Mouse (Mus musculus) bone marrow, adult 2 months (tissue): ENCODE data around the gene Ly6c2. TPM values are rescaled to one million over a fixed set of nuclear protein-coding genes. Genes with fewer than 3 reads are reported as not detected.
"Not testable (repeated sequence)": the region's sequence is repeated elsewhere in the genome, so short reads cannot be mapped to it uniquely, and the experiment has no call there.

Source experiments
- H3K27ac ChIP-seq: fragments of 200-500 bp; 2 replicates; pipeline ENCODE4 v1.5.1; 2012; ENCODE audit warnings: low read depth, mild to moderate bottlenecking, control low read depth, inconsistent platforms, low read length; ENCODE audit not compliant: control insufficient read depth, poor library complexity, insufficient read depth
- H3K4me1 ChIP-seq: fragments of 200-500 bp; 2 replicates; pipeline ENCODE4 v1.6.1; 2011; ENCODE audit warnings: low read length; ENCODE audit not compliant: control insufficient read depth, insufficient read depth
- H3K4me3 ChIP-seq: fragments of 200-500 bp; replicated peaks from 2 replicates; pipeline ENCODE3; 2011; ENCODE audit warnings: mild to moderate bottlenecking, low read depth, low read length, control low read depth; ENCODE audit not compliant: control insufficient read depth
- CTCF ChIP-seq: fragments of 200-500 bp; IDR thresholded peaks from 2 replicates; pipeline ENCODE4 v1.5.1; 2011; ENCODE audit warnings: low read length, control low read depth; ENCODE audit not compliant: control insufficient read depth, insufficient read depth
- POLR2A ChIP-seq: fragments of 200-500 bp; IDR thresholded peaks from 2 replicates; pipeline ENCODE4 v1.6.1; 2011; ENCODE audit warnings: low read depth, mild to moderate bottlenecking, control low read depth, low read length, borderline replicate concordance; ENCODE audit not compliant: control insufficient read depth
- WGBS: fragments of 180-500 bp; shearing (Covaris S2); methylation state at CpG from one replicate; pipeline ENCODE4 v1.1.7; 2018; 5-methylcytosine and 5-hydroxymethylcytosine counted together
- polyA plus RNA-seq: library from polyadenylated mRNA; stranded (reverse); fragments of >200 nt; gene quantifications from 2 replicates; pipeline ENCODE4 v1.2.4, GENCODE M21; 2011; ENCODE audit warnings: low replicate concordance; ENCODE audit not compliant: missing spikeins, insufficient read depth, insufficient read length

Gene Ly6c2
- polyA plus RNA-seq, 1 experiment: 459 TPM

DNA sequence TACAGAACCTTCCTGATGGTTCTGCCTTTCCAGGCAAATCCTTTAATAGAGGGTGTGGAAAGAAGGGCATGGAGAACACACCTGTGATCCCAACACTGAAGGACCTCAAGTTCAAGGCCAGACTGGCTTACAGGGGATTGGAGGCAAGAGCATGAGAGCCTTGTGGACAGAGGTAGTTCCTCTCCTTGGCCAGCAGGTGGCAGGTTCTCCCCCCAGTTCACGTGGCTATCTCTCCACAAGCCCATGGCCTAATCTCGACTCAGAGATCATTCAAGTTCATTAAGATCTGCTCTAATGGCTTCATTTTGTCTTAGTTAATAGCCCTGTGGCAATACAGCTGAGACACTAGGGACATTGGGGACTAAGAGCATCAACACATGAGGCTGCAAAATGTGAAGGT is 8.3 kb upstream of the Ly6c2 start:
- TF ChIP-seq POLR2A (no peak), CTCF (peak; percentile 92)
- 0% methylated on average over 2 of the region's 2 CpGs for WGBS
- Histone ChIP-seq H3K4me1 (peaks cover 4% of the 10 kb centered on the region), H3K4me3 (no peak overlapping the region), H3K27ac (no peak overlapping the region)

DNA sequence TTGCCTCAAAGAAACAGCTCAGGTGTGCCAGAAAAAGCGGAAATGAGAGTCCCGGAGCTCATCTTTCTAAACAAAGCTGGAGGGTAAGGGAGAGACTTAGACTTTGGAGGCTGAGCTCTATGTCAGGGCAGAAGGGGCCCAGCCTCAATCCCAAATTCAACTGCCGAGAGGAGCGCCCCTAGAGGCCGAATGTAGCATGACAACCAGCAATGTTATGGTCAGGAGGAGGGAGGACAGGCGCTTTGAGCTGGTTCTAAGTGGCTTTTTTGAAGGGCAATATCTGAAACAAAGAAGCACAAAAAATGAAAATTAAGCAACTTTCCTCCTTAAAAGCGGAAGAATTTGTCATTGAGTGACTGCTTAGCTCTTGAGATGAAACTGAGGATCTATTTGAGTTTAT is 7.0 kb upstream of the Ly6c2 start:
- TF ChIP-seq CTCF: peak; percentile 62
- 17% methylated on average over 6 of the region's 7 CpGs for WGBS
- not testable (repeated sequence) for H3K27ac ChIP-seq, H3K4me1 ChIP-seq, H3K4me3 ChIP-seq

DNA sequence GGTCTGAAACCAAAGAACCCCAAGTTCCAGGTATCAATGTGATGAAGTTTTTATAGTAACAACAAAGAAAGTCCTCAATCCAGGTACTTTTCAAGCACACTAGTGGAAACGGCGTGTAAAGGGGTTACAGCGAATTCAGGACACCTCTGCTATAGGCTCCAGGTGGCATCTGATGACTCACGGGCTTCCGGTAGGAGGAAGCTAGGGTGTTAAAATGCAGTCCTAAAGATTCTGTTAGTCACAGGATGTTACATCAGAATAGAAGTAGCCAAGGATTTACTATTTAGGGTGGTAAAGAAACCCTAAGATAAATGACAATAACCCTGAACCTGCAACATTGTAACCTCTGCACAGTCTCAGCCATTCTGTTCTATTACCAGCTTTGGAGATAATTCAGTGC is 5.7 kb upstream of the Ly6c2 start:
- not testable (repeated sequence) for H3K4me3 ChIP-seq, H3K4me1 ChIP-seq
- peak overlapping the region; percentile 84; the same call in 1 of the 2 replicates for H3K27ac ChIP-seq
- WGBS: 35% methylated on average over 5 of the region's 5 CpGs

DNA sequence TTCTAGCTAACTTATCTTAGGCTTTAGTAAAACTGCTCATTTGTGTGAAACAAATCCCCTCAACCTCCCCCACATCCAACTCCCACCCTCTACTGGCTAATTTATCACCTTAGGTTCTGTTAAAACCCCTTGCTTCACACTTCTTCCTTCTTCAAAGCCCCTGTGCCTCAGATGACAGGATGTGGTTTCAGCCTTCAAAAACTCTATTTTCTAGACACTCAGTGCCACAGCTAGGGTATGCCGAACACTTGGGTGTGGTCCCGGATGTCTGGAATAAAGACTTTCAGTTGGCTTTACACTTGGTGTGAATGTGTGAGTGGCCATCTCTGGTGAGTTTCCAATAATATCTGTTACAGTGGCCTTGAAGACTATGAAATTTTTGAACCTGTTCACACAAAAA is 4.8 kb upstream of the Ly6c2 start:
- H3K4me3 ChIP-seq: no peak overlapping the region
- H3K27ac ChIP-seq: no peak overlapping the region
- peaks cover 8% of the 10 kb centered on the region for H3K4me1 ChIP-seq
- WGBS: 9% methylated on average over 2 of the region's 2 CpGs
- no peak for TF ChIP-seq POLR2A
- TF ChIP-seq CTCF: no peak

DNA sequence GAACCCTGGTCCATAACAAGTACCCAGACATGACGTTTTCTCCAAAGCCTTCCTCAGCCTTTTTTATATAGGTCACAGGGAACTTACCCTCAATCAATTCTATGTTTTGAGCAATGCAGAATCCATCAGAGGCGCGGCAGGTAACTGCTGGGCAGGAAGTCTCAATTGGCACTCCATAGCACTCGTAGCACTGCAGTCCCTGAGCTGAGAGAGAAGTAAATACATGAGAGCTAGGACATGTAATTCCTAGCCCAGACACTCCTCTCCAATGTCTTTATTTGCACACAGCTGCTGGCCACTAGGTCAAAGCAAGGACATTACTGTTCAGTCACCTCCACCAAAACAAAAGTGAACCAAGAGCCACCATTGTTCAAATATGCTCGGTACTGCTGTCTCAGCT is 1.3 kb downstream of the Ly6c2 start:
- WGBS: 23% methylated on average over 2 of the region's 5 CpGs
- not testable (repeated sequence) for H3K4me1 ChIP-seq, H3K27ac ChIP-seq
- H3K4me3 ChIP-seq: peak overlapping the region; percentile 67

GRCm38 (mm10) chr15:75099261-75099660 is 12.5 kb downstream of the Ly6c2 start:
- WGBS: 77% methylated on average over 10 of the region's 10 CpGs

GRCm38 (mm10) chr15:75088041-75088440 is 23.7 kb downstream of the Ly6c2 start:
- not testable (repeated sequence) for H3K27ac ChIP-seq, H3K4me3 ChIP-seq, H3K4me1 ChIP-seq
- 7% methylated on average over 2 of the region's 2 CpGs for WGBS

More at GRCm38 (mm10) chr15:75099261-75099660, 12.5 kb downstream of the Ly6c2 start:
- H3K4me1 ChIP-seq: no peaks in the 10 kb centered on the region
- TF ChIP-seq POLR2A: no peak
- TF ChIP-seq CTCF: no peak
- H3K27ac ChIP-seq: no peak overlapping the region
- no peak overlapping the region for H3K4me3 ChIP-seq

GRCm38 (mm10) chr15:75069965-75070364 is 41.8 kb downstream of the Ly6c2 start:
- H3K27ac ChIP-seq: no peak overlapping the region
- no peaks in the 10 kb centered on the region; the same call in 1 of the 2 replicates for H3K4me1 ChIP-seq
- 33% methylated on average over 4 of the region's 4 CpGs for WGBS
- H3K4me3 ChIP-seq: no peak overlapping the region
- TF ChIP-seq CTCF (no peak), POLR2A (no peak)

DNA sequence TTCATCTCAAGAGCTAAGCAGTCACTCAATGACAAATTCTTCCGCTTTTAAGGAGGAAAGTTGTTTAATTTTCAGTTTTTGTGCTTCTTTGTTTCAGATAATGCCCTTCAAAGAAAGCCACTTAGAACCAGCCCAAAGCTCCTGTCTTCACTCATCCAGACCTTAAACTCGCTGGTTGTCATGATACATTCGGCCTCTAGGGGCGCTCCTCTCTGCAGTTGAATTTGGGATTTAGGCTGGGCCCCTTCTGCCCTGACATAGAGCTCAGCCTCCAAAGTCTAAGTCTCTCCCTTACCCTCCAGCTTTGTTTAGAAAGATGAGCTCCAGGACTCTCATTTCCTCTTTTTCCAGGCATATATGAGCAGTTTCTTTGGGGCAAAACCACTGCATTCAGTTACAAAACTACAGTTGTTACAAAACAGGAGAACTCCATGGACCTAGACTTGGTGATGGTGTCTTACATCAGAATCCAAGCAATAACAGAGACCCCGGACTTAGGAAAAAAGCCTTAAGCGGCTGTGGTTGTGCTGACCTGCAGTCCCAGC is 49.7 kb downstream of the Ly6c2 start:
- not testable (repeated sequence) for H3K27ac ChIP-seq, H3K4me1 ChIP-seq, H3K4me3 ChIP-seq
- peak; percentile 53 for TF ChIP-seq CTCF
- WGBS: 23% methylated on average over 6 of the region's 6 CpGs

DNA sequence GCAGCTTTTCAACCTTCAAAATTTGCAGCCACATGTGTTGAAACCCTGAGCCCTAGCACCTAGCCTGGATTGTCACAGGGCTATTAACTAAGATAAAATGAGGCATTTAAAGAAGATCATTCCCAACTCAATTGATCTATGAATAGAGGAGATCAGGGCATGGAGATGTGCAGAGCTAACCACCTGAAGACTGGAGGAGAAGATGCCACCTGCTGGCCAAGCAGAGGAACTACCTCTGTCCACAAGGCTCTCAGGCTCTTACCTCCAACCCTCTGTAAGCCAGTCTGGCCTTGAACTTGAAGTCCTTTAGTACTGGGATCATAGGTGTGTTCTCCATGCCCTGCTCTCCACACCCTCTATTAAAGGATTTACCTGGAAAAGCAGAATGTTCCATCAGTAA is 51.3 kb downstream of the Ly6c2 start:
- Histone ChIP-seq H3K4me1 (no peaks in the 10 kb centered on the region; the same call in 1 of the 2 replicates), H3K27ac (no peak overlapping the region), H3K4me3 (no peak overlapping the region)
- TF ChIP-seq POLR2A (no peak), CTCF (peak; percentile 74)

Other genes starting within 250 kb of the Ly6c2 start
- gene 2010109I03Rik, start 214.9 kb downstream of the Ly6c2 start, polyA plus RNA-seq: 1.0 TPM in 1 of 2 replicates, not detected in the other
- 2.1 TPM in 1 of 2 replicates, not detected in the other for gene Ly6i, start 128.5 kb downstream of the Ly6c2 start, polyA plus RNA-seq
- gene Ly6a, start 113.9 kb downstream of the Ly6c2 start, polyA plus RNA-seq: 11.1 and 37.2 TPM in 2 replicates
- gene Ly6c1, start 63.1 kb downstream of the Ly6c2 start, polyA plus RNA-seq: 19.7 and 38.3 TPM in 2 replicates
- gene Ly6g, start 43.3 kb upstream of the Ly6c2 start, polyA plus RNA-seq: 99.4 and 213 TPM in 2 replicates
- 2.4 TPM in 1 of 2 replicates, not detected in the other for gene BC025446, start 104.4 kb upstream of the Ly6c2 start, polyA plus RNA-seq
- gene Ly6f, start 156.5 kb upstream of the Ly6c2 start, polyA plus RNA-seq: 2.8 and 4.2 TPM in 2 replicates